Mouse (Mus musculus) macrophage (primary cell): ENCODE results near the gene Sap30l. TPM values are rescaled to one million over a fixed set of nuclear protein-coding genes. Genes with fewer than 3 reads are reported as not detected.

ENCODE experiments used
- H3K27ac ChIP-seq: fragments of 350-480 bp; formaldehyde crosslinking; 2 replicates; pipeline ENCODE4 v1.9.0; 2021
- H3K36me3 ChIP-seq: fragments of 350-480 bp; formaldehyde crosslinking; 2 replicates; pipeline ENCODE4 v1.9.0; 2021; ENCODE audit errors: inconsistent target
- H3K4me3 ChIP-seq: fragments of 350-480 bp; formaldehyde crosslinking; 2 replicates; pipeline ENCODE4 v1.9.0; 2021; ENCODE audit errors: inconsistent target
- H3K79me2 ChIP-seq: fragments of 350-480 bp; formaldehyde crosslinking; 2 replicates; pipeline ENCODE4 v1.9.0; 2021; ENCODE audit errors: inconsistent target
- WGBS: methylation state at CpG from one replicate; pipeline ENCODE4 v1.1.7; 2026; ENCODE audit warnings: inconsistent platforms; ENCODE audit not compliant: missing documents; 5-methylcytosine and 5-hydroxymethylcytosine counted together
- polyA plus RNA-seq: library from polyadenylated mRNA; stranded (reverse); fragments of 250-400 nt; gene quantifications from 3 replicates; pipeline ENCODE4 v1.2.4, GENCODE M21; 2018; ENCODE audit warnings: inconsistent platforms

Sap30l gene
- polyA plus RNA-seq, 1 experiment from 2014 or later = 13.0 TPM

DNA sequence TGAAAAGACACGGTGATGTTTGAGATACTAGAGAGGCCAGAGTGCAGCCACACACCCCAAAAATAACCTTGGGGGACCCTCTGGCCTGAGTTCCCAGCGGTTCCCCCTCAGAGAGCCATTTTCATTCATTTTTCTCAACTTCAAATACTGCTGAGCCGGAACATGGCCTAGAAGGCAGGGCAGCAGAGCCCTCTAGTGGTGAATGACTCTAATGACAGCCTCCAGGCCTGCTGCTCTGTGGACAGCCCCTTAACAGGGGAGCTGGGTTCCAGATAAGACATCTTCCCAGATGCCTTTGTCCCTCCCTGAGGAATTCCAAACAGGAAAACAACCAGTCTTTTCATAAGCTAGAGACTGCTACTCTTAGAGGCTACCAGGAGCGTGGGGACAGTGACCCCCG lies 23.1 kb upstream of the Sap30l start:
- no peak overlapping the region for H3K4me3 ChIP-seq
- WGBS = 43% methylated on average over 5 of the region's 5 CpGs
- H3K36me3 ChIP-seq = no peaks in the 10 kb centered on the region
- no peak overlapping the region for H3K27ac ChIP-seq
- no peaks in the 10 kb centered on the region for H3K79me2 ChIP-seq

GRCm38 (mm10) chr11:57779824-57780223 lies 21.6 kb upstream of the Sap30l start:
- no peak overlapping the region for H3K27ac ChIP-seq
- H3K36me3 ChIP-seq = peaks cover 7% of the 10 kb centered on the region; the same call in 1 of the 2 replicates
- H3K79me2 ChIP-seq = no peaks in the 10 kb centered on the region
- no peak overlapping the region for H3K4me3 ChIP-seq
- 91% methylated on average over 14 of the region's 14 CpGs for WGBS

DNA sequence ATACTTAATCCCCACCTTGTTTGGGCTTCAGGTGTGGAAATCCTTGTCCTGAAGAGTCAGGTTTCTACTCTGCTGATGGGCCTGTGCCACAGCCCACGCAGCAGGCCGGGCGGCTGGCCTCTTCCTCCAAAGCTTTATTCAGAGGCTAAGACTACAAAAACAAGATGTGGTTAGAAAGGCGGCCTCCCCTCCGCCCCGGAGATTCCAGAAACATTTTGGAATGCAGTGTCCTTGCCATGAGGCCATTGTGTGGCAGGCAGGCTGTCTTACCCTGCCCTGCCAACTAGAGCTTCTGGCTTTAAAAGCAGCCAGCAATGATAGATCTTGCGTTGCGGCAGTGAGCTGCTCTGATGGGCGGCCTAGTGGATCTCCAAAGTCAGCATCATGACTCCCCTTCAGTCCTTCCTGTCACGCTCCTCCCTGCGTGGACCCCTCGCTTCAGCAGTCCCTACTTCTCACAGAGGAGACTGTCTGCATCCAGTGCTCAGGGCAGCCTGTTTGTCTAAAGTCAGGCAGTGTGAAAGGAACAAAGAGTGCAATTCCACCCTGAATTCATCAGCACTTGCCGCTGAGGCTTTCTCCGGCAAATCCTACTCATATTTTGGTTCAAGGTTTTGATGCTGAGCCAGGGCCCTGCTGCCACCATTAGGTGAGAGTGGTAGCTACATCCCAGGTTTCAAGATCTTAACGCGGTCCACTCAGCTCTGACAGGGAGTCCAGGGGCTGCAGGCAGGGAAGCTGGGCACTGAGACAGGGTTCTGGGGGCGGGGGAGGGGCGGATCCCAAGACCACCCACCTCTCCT lies 14.6 kb upstream of the Sap30l start:
- H3K27ac ChIP-seq = no peak overlapping the region
- peaks cover 7% of the 10 kb centered on the region; the same call in 1 of the 2 replicates for H3K36me3 ChIP-seq
- no peak overlapping the region for H3K4me3 ChIP-seq
- H3K79me2 ChIP-seq = no peaks in the 10 kb centered on the region
- 90% methylated on average over 18 of the region's 18 CpGs for WGBS

GRCm38 (mm10) chr11:57787913-57788312 lies 13.5 kb upstream of the Sap30l start:
- Histone ChIP-seq H3K79me2 (no peaks in the 10 kb centered on the region), H3K27ac (no peak overlapping the region), H3K4me3 (no peak overlapping the region), H3K36me3 (peaks cover 7% of the 10 kb centered on the region; the same call in 1 of the 2 replicates)
- WGBS = 36% methylated on average over 3 of the region's 3 CpGs

DNA sequence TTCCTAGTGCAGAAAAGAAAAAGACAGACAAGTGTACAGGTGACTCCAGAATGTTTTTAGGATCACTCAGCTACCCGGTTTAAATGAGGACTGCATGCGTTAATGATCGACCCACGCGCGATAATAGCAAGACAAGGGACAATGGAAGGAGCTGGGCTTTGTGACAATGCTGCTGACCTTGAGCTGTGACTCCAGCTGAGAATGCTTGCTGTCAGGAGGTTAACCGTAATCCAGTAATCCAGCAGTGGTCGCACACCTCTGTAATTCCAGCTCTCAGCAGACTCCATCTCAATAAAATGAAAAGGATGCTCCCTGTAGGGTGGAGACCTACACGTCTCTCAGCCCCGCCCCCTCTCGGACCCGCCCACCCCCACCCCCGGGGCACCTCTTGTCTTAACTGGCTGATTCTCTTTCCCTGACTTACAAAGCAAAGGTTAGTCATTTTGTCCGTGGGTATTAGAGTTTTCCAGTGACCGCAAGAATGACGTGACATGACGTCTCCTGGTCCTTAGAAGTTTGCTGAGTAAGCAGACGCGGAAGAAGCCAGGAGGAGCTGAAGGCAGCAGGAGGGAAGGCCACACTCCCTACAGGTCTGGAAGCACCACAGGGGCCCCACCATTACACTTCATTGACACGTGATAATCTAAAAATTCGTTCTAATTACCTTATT lies 10.4 kb upstream of the Sap30l start:
- WGBS = 38% methylated on average over 18 of the region's 21 CpGs
- Histone ChIP-seq H3K4me3 (no peak overlapping the region), H3K27ac (no peak overlapping the region), H3K79me2 (no peaks in the 10 kb centered on the region), H3K36me3 (no peaks in the 10 kb centered on the region)

GRCm38 (mm10) chr11:57795086-57795485 lies 6.4 kb upstream of the Sap30l start:
- Histone ChIP-seq H3K4me3 (no peak overlapping the region), H3K27ac (no peak overlapping the region), H3K79me2 (no peaks in the 10 kb centered on the region), H3K36me3 (no peaks in the 10 kb centered on the region)
- WGBS = 89% methylated on average over 6 of the region's 6 CpGs

DNA sequence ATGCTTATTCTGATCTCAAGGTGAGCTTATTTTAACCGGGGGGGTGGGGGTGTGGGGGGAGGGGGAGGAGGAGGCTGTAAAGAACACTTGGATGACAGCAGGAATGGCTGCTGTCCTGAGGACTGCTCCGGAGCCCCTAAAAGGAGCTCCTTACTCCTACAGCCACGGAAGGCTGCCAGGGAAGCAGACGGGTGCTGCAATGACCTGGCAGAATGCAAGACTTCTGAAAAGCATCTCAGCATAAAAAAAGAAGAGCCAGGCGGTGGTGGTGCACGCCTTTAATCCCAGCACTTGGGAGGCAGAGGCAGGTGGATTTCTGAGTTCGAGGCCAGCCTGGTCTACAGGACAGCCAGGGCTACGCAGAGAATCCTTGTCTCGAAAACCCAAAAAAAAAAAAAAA lies 3.6 kb upstream of the Sap30l start:
- 96% methylated on average over 3 of the region's 9 CpGs for WGBS
- H3K79me2 ChIP-seq = peaks cover 6% of the 10 kb centered on the region; the same call in 1 of the 2 replicates
- no peak overlapping the region for H3K27ac ChIP-seq
- H3K4me3 ChIP-seq = no peak overlapping the region
- H3K36me3 ChIP-seq = no peaks in the 10 kb centered on the region

DNA sequence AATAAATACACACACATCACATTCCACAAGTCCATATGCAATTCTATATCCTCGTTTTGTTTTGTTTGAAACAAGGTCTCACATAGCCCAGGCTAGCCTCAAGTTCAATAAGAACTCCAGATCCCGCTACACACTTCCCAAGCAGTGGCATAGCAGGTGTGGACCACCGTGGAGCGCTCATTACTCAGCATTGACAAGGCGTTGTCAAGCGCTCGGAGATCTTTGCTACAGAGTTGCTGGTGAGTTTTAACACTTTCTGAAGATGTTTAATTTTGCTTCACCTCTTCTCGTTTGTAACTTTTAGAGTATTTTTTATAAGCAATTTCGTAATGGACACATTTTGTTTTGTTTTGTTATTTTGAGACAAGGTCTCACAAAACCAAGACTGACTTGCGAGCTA lies 2.0 kb upstream of the Sap30l start:
- Histone ChIP-seq H3K27ac (no peak overlapping the region), H3K79me2 (peaks cover 23% of the 10 kb centered on the region; the same call in 1 of the 2 replicates), H3K4me3 (no peak overlapping the region), H3K36me3 (no peaks in the 10 kb centered on the region)
- WGBS = 96% methylated on average over 9 of the region's 10 CpGs

GRCm38 (mm10) chr11:57800266-57800951 lies 1.0 kb upstream of the Sap30l start:
- H3K27ac ChIP-seq = peak overlapping the region; percentile 4; the same call in 1 of the 2 replicates

DNA sequence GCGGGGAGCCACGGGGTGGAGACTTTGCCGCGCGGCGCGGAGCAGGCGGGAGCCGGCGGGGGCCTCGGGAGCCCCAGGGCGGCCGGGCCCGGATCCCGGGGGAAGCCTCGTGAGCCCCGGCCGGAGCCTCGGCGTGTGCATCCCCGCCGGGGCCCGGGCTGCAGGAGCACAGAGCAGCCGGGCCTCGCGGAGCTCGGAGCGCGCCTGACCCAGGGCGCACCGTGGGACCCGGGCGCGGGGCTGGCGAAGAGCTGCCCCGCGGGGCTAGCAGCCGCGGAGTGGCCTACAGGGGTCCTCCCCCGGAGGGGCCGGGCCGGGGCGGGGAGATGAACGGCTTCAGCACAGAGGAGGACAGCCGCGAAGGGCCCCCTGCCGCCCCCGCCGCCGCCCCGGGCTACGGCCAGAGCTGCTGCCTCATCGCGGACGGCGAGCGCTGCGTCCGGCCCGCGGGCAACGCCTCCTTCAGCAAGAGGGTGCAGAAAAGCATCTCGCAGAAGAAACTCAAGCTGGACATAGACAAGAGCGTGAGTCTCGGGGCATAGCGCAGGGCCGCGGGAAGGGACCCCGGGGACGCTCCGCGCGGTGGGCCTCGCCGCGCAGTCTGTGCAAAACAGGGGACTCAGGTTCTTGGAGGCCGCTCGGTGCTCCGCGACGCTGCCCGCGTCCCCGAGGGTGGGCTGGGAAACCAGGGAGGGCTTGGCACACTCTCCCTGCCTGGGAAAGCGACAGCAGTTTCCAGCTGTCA lies 501 bp downstream of the Sap30l start:
- Histone ChIP-seq H3K27ac (no peak overlapping the region), H3K4me3 (peak overlapping the region; percentile 34), H3K36me3 (peaks cover 3% of the 10 kb centered on the region; the same call in 1 of the 2 replicates), H3K79me2 (peaks cover 23% of the 10 kb centered on the region; the same call in 1 of the 2 replicates)
- 1% methylated on average over 58 of the region's 85 CpGs for WGBS

More at GRCm38 (mm10) chr11:57800266-57800951, 1.0 kb upstream of the Sap30l start:
- H3K79me2 ChIP-seq = peaks cover 23% of the 10 kb centered on the region; the same call in 1 of the 2 replicates
- 18% methylated on average over 22 of the region's 22 CpGs for WGBS
- no peaks in the 10 kb centered on the region for H3K36me3 ChIP-seq
- H3K4me3 ChIP-seq = peak overlapping the region; percentile 87

DNA sequence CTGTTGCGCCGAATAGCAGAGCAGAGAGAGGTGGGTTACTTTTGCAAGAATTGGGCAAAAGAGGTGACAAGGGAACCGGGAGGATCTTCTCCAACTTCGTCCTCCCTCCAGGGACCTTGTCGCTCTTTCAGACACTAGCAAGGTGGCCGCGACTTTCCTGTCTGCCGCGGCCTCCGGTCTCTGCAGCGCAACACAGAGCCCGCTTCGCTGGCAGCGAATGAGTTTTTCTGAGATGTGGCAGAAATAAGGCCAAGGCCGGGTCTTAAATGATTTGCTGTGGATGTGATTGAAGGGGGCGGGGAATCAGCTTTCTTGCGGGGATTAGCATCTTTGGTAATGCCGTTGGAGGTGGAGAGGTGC lies 1.1 kb downstream of the Sap30l start:
- H3K4me3 ChIP-seq = peak overlapping the region; percentile 34
- H3K36me3 ChIP-seq = peaks cover 8% of the 10 kb centered on the region; the same call in 1 of the 2 replicates
- H3K79me2 ChIP-seq = peaks cover 23% of the 10 kb centered on the region; the same call in 1 of the 2 replicates
- WGBS = 2% methylated on average over 18 of the region's 18 CpGs
- no peak overlapping the region for H3K27ac ChIP-seq

DNA sequence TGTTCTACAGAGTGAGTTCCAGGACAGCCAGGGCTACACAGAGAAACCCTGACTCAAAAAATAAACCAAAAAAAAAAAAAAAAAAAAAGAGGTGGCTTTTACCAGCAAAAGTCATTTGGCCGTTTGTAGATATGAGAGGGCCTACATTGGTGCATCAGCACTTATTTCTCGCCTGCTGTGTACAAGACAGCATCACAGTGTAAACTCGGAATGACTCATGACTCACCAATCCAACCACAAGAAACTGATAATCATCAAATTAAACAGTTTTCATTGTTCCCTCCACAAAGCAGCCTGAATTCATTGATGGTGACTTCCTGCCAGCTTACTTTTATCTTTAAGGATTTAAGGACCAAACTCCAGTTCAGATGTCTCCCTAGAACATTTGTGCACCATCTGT lies 3.6 kb downstream of the Sap30l start:
- H3K4me3 ChIP-seq = no peak overlapping the region
- 91% methylated on average over 3 of the region's 3 CpGs for WGBS
- peaks cover 27% of the 10 kb centered on the region; the same call in 1 of the 2 replicates for H3K36me3 ChIP-seq
- H3K79me2 ChIP-seq = peaks cover 23% of the 10 kb centered on the region; the same call in 1 of the 2 replicates
- H3K27ac ChIP-seq = no peak overlapping the region

DNA sequence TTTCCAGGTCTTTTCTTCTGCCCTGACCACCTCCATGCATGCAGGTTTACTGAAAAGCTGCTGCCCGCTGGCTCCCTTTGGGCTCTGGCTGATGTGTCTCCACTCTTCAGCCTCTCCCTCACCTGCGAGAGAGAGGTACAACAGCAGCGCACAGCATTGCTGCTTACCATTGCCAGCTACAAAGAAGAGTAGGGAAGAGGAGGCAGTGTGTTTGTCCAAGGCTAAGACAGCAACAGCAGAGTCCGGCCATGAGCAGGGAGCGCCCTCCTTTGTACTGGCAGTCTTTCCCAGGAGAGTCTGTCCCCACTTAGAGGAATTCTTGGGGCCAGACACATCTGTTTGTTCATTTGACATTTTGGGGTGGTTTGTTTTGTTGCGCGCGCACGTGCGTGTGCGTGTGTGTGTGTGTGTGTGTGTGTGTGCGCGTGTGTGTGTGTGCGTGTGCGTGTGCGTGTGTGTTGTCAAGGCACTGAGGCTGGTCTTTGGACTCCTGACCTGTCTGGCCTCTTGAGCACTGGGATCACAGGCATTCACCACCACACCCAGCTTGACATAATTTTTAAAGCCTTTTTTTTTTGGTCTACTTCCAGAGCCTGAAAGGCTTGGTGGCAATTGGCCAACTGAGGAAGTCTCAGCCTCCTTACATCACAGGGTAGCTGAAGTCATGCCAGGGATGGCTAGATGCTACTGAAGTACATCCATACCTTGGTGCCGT lies 7.7 kb downstream of the Sap30l start:
- no peak overlapping the region for H3K27ac ChIP-seq
- H3K79me2 ChIP-seq = peaks cover 4% of the 10 kb centered on the region; the same call in 1 of the 2 replicates
- peaks cover 32% of the 10 kb centered on the region for H3K36me3 ChIP-seq
- 92% methylated on average over 14 of the region's 17 CpGs for WGBS
- no peak overlapping the region for H3K4me3 ChIP-seq
